Mouse (Mus musculus) embryonic facial prominence, embryonic 11.5 days (tissue): ENCODE measurements around the gene Fuom. TPM values are rescaled to one million over a fixed set of nuclear protein-coding genes. Genes with fewer than 3 reads are reported as not detected.
A peak's percentile ranks its signal among the peaks of the same experiment; 100 is the strongest.

Experiments
- ATAC-seq: fragments of 200-750 bp; cut with Nextera tagmentation; replicated peaks from 2 replicates; pipeline ENCODE4 v1.8.0; 2017; ENCODE audit warnings: low read depth; ENCODE audit not compliant: insufficient number of reproducible peaks, low FRiP score, low TSS enrichment
- DNase-seq: peaks from one replicate; pipeline ENCODE4 v3.0.0-alpha.2; 2015; ENCODE audit warnings: low spot score
- H3K27ac ChIP-seq: fragments of 300-500 bp; sonication (generic); replicated peaks from 2 replicates; pipeline ENCODE4 v1.5.1; 2014; ENCODE audit warnings: mild to moderate bottlenecking, low read depth, low read length, control low read depth
- H3K27me3 ChIP-seq: fragments of 300-500 bp; sonication (generic); 2 replicates; pipeline ENCODE4 v1.6.1; 2014; ENCODE audit warnings: mild to moderate bottlenecking, low read length, moderate library complexity, mixed read lengths; ENCODE audit not compliant: control insufficient read depth, insufficient read depth
- H3K36me3 ChIP-seq: fragments of 300-500 bp; sonication (generic); replicated peaks from 2 replicates; pipeline ENCODE4 v1.6.1; 2014; ENCODE audit warnings: low read depth, mild to moderate bottlenecking, low read length, moderate library complexity, mixed read lengths; ENCODE audit not compliant: control insufficient read depth, insufficient read depth
- H3K4me1 ChIP-seq: fragments of 300-500 bp; sonication (generic); 2 replicates; pipeline ENCODE4 v1.6.1; 2014; ENCODE audit warnings: low read length, mixed read lengths; ENCODE audit not compliant: control insufficient read depth, insufficient read depth
- H3K4me2 ChIP-seq: fragments of 300-500 bp; sonication (generic); 2 replicates; pipeline ENCODE4 v1.6.1; 2014; ENCODE audit warnings: low read depth, mild to moderate bottlenecking, control low read depth, low read length, moderate library complexity
- H3K4me3 ChIP-seq: fragments of 300-500 bp; sonication (generic); 2 replicates; pipeline ENCODE4 v1.5.1; 2014; ENCODE audit warnings: low read depth, low read length, control low read depth
- H3K9ac ChIP-seq: fragments of 300-500 bp; sonication (generic); replicated peaks from 2 replicates; pipeline ENCODE4 v1.6.1; 2014; ENCODE audit warnings: mild to moderate bottlenecking, control low read depth, low read length
- H3K9me3 ChIP-seq: fragments of 300-500 bp; sonication (generic); replicated peaks from 2 replicates; pipeline ENCODE4 v1.6.1; 2016; ENCODE audit warnings: mild to moderate bottlenecking, low read length, inconsistent platforms, mixed read lengths; ENCODE audit not compliant: control insufficient read depth
- WGBS: fragments of 180-500 bp; shearing (Covaris S2); extraction: QIAGEN DNeasy Blood & Tissue Kit; methylation state at CpG from one replicate; pipeline ENCODE4 v1.1.7; 2014; 5-methylcytosine and 5-hydroxymethylcytosine counted together
- polyA plus RNA-seq: library from polyadenylated mRNA; unstranded; fragments of >200 nt; fragmentation: Nextera tagmentation; extraction: Ambion mirVana; gene quantifications from 2 replicates; pipeline ENCODE4 v1.2.1, GENCODE M21; 2014

Gene Fuom
- polyA plus RNA-seq, 1 experiment from 2014 or later, result 24.2 TPM

DNA sequence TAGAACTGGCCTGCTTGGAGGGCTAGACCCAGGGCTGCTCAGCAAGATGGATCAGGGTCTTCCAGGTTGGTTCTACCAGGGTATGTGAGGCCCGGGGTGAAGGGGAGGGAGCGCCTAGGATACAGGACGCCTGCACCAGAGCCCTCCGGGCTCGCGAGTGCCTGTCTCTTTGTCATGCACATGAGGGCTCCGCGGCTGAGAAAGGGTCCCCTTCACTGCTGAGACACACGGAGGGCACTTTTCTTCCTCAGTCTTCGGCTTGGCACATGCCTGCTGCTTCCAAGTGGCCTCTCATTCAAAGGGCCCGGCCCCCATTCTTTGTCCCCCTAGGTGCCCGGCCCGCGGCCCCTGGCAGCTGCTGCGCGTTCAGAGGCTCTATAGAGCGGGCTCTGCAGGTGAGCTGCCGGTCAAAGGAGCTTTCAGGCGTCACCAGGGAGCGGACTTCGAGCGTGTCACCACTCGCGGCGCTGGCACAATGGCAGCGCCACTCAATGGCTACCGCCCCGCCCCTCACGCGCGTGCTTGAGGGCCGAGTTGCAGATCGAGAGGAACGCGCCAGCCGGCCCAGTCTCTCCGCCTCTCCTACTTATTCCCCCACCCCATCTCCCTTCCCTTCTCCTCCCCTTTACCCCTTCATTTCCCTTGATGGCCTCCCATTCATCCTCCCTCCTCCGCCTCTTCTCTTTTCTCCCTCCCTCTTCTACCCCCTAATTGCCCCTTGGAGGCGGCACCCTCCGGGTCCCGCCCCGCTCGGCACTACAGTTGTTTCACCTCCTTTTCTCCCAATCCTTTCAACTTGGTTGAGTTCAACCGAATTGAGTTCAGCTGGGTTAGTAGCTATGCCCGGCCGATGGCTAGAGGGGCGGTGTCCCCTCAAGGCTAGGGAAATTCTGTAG lies 41.1 kb downstream of the Fuom start:
- under 1% methylated on average over 47 of the region's 47 CpGs for WGBS
- H3K27me3 ChIP-seq, result peaks cover 47% of the 10 kb centered on the region
- H3K4me1 ChIP-seq, result 0 out of 2 replicates have a peak, but pooled peaks cover 4% of the 10 kb centered on the region
- no peaks in the 10 kb centered on the region for H3K36me3 ChIP-seq
- peak; percentile 21; the same call in 1 of the 2 replicates for ATAC-seq
- H3K27ac ChIP-seq, result no peak overlapping the region
- peak overlapping the region; percentile 36 for H3K4me3 ChIP-seq
- DNase-seq, result peak; percentile 79
- no peaks in the 10 kb centered on the region for H3K9me3 ChIP-seq
- H3K4me2 ChIP-seq, result peak overlapping the region; percentile 80
- peak overlapping the region; percentile 56 for H3K9ac ChIP-seq

DNA sequence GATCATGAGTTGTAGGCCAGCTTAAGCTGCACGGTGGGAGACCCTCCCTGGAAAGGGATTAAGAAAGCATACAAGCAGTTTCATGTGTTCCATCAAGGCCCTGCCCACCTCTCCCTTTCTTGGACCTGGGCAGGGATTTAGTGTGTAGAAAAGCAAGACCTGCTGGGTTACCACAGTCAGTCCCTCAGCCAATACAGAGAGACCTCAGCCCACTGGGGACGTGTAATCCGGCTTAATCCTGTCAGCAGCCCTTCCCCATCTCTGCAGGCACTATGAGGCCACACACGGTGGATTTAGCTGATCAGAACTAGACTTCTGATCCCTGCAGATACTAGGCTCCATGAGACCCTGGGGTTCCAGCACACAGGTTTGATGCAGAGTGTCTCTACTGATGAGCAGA lies 42.6 kb downstream of the Fuom start:
- ATAC-seq (no peak), DNase-seq (no peak)
- Histone ChIP-seq H3K4me2 (no peak overlapping the region), H3K36me3 (no peaks in the 10 kb centered on the region), H3K9ac (no peak overlapping the region), H3K4me1 (0 out of 2 replicates have a peak, but pooled peaks cover 4% of the 10 kb centered on the region), H3K27ac (no peak overlapping the region), H3K4me3 (no peak overlapping the region), H3K27me3 (peaks cover 47% of the 10 kb centered on the region), H3K9me3 (no peaks in the 10 kb centered on the region)
- 15% methylated on average over 4 of the region's 4 CpGs for WGBS

DNA sequence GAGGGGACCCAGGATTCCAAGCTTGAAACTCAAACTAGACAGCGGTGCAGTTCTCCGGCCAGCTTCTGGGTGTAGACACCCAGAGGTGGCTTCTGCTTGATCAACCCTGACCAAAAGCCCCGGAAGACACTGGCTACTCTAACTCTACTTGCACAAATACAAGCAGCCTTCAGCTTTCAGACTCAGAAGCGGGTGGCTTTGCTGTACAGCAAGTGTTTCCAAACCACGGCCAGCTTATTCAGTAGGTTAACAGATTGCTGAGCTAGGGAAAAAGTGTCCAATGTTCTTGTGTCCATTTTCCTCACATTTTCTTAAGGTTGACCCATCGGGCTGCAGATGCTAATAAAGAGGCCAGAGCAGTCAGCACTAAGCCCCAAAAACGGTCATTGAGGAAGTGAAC lies 43.7 kb downstream of the Fuom start:
- Histone ChIP-seq H3K9me3 (no peaks in the 10 kb centered on the region), H3K4me3 (peak overlapping the region; percentile 41), H3K4me2 (peak overlapping the region; percentile 82), H3K9ac (peak overlapping the region; percentile 81), H3K36me3 (no peaks in the 10 kb centered on the region), H3K27ac (no peak overlapping the region), H3K4me1 (0 out of 2 replicates have a peak, but pooled peaks cover 4% of the 10 kb centered on the region), H3K27me3 (peaks cover 47% of the 10 kb centered on the region)
- DNase-seq (no peak), ATAC-seq (no peak)
- 11% methylated on average over 7 of the region's 7 CpGs for whole genome bisulfite sequencing

DNA sequence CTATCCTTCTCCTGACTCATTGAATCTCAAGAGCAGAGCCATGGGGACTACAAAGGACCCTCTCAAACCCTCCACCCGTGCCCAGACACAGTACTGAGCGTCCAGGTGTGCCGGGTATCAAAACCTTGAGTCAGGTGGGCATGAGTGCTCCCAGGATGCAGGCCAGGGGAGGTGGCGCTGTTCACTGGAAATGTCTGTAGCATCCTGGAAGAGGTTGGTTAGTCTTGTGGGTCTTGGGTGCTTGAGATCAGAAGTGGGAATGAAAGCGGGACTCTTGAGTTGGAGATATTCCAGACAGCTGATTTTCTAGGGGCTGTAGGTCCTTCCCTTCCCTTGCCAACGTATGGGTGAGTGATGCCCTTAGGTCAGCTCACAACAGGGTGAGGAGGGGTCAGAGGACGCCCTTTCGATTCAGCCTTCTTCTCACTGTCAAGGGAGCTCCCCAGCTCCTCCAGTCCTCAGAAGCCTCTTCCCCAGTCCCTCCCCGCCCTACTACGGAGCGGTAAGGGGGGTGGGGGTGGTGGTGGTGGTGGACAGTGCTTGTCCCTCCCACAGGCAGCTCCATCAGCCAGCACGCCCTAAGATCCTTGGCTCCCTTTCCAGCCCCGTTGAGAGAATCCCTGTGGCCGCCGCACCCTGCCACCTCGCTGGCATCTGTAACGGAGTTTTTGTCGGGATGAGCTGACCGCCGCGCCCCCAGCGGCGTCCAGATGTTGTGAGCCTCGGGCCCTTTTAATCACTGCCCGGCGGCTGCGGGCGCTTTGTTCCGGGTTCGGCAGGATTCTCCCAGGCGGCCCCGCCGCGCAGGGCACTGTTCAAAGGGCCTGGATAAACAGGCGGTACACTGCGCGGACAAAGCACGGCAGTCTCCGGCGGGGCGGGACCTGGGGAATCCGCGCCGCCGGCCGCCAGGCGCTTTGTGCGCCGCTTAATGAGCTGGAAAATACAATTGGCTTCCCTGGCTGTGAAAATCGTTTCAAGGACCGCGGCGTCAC lies 44.5 kb downstream of the Fuom start:
- WGBS, result 3% methylated on average over 53 of the region's 53 CpGs
- Histone ChIP-seq H3K9me3 (no peaks in the 10 kb centered on the region), H3K27me3 (peaks cover 45% of the 10 kb centered on the region), H3K4me2 (peak overlapping the region; percentile 82), H3K36me3 (no peaks in the 10 kb centered on the region), H3K4me3 (peak overlapping the region; percentile 41), H3K27ac (0 out of 2 replicates have a peak overlapping the region, but pooled peaks have one; percentile 13), H3K4me1 (0 out of 2 replicates have a peak, but pooled peaks cover 4% of the 10 kb centered on the region), H3K9ac (peak overlapping the region; percentile 81)
- DNase-seq (peak; percentile 81), ATAC-seq (peak; percentile 68)

DNA sequence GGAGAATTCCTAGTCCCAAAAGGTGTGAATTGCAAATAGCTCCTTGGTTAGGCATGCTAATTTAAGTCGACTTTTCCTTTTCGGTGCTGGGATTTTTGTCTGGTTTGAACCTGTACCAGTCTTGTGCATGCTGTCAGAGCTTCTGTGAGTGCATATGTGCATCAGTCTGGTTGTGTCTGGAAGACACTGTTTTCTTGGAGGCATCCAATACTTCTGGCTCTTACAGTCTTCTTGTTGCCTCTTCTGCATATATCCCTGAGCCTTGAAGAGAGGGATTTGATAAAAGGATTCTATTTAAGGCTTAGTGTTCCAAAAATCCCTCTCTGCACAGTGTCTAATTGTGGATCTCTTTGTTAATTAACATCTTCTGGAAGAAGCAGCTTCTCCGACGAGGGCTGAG lies 48.1 kb downstream of the Fuom start:
- no peak overlapping the region for H3K4me3 ChIP-seq
- no peak overlapping the region for H3K27ac ChIP-seq
- no peak for ATAC-seq
- no peak for DNase-seq
- H3K4me2 ChIP-seq, result no peak overlapping the region
- no peaks in the 10 kb centered on the region for H3K9me3 ChIP-seq
- H3K9ac ChIP-seq, result no peak overlapping the region
- H3K4me1 ChIP-seq, result peaks cover 2% of the 10 kb centered on the region; the same call in 1 of the 2 replicates
- H3K36me3 ChIP-seq, result no peaks in the 10 kb centered on the region
- 77% methylated on average over 4 of the region's 4 CpGs for WGBS
- H3K27me3 ChIP-seq, result peaks cover 32% of the 10 kb centered on the region

DNA sequence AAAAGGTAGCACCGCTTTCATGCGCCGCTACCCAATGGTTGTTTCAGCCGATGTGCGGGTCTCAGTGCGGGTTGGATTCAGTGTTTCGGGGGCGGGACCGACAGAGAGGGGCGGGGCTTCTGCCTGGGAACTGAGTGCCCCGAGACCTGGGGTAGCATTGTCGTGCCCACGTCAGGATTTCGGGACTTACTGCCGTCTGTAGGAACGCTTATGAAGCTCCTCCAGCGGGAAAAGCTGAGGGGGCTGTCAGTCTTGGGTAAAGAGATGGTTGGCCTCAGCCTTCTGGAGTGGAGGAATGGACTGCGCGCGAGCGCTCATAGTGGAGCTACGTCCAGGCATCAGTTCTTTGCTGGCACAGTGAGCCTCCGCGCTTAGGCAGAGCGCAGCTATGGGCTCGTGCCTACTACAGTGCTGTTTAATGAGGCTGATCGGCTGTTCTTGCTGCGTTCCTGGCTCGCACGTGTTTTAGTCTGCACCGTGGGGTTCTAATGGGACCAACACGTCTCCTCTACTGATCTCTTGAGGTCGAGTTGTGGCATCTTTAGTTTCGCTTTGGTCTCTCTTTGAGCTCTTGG lies 53.0 kb downstream of the Fuom start:
- ATAC-seq (peak; percentile 64), DNase-seq (peak; percentile 55)
- Histone ChIP-seq H3K4me2 (peak overlapping the region; percentile 57), H3K9me3 (no peaks in the 10 kb centered on the region), H3K27me3 (peaks cover 60% of the 10 kb centered on the region), H3K27ac (no peak overlapping the region), H3K9ac (no peak overlapping the region), H3K4me3 (peak overlapping the region; percentile 31), H3K4me1 (peaks cover 7% of the 10 kb centered on the region; the same call in 1 of the 2 replicates), H3K36me3 (no peaks in the 10 kb centered on the region)
- WGBS, result 1% methylated on average over 34 of the region's 34 CpGs

DNA sequence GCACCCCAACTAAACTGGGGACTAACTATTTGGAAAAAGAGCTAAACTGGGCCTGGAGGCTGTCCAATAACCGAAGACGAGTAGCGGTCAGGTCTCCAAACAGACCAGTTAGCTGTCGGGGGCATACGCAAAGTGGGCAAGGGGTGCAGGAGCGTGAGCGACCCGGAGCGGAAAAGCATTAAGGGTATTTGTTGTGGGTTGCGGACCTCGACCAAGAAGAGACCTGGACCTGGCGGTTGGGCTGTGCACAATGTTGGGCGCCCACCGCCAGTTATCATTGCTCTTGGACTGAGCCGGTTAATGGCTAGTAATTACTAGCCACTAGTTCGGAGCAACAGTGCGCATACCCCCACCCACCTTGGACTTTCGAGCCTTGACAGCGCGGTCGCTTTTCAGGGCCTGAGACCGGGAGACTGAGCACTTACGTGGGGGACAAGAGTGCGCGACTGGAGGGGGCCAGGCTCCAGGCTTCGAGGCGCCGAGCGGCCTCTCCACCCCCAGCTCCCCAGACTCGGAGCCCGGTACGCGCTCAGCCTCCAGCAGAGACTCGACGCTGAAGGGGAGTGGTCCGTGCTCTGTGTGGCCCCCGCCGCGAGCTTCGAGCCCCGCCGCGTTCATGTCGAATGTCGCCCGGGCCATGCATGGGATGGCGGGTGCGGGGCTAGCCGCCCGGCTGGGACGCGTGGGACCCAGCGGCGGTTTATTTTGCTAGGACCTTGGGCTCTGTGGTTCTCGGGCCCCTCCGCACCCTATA lies 53.7 kb downstream of the Fuom start, which contains the start of gene Msx3:
Gene Msx3 (minus strand): TSS at position 729 of the 754 bp plus-strand sequence.
- WGBS, result under 1% methylated on average over 56 of the region's 56 CpGs

More for the DNA sequence above, 53.7 kb downstream of the Fuom start, which contains the start of gene Msx3:
- DNase-seq (peak; percentile 18), ATAC-seq (peak; percentile 63)
- Histone ChIP-seq H3K4me1 (peaks cover 7% of the 10 kb centered on the region; the same call in 1 of the 2 replicates), H3K27ac (no peak within 1 kb of the TSS), H3K4me3 (peak within 1 kb of the TSS; percentile 31), H3K9me3 (no peaks in the 10 kb centered on the region), H3K27me3 (peaks cover 60% of the 10 kb centered on the region), H3K9ac (0 out of 2 replicates have a peak within 1 kb of the TSS, but pooled peaks have one; percentile 13), H3K4me2 (peak within 1 kb of the TSS; percentile 57), H3K36me3 (no peaks in the 10 kb centered on the region)
